Mouse (Mus musculus) cerebellum, adult 2 months (tissue): ENCODE measurements around the gene Mad1l1. TPM values are rescaled to one million over a fixed set of nuclear protein-coding genes. Genes with fewer than 3 reads are reported as not detected.

Experiments used
- DNase-seq, 2 experiments: peaks; one replicate each; pipeline ENCODE4 v3.0.0; 2021
- H3K27ac ChIP-seq: fragments of 200-500 bp; 2 replicates; pipeline ENCODE4 v1.5.1; 2012; ENCODE audit warnings: low read length, control low read depth, inconsistent platforms; ENCODE audit not compliant: insufficient read depth
- H3K27me3 ChIP-seq: fragments of 200-500 bp; 2 replicates; pipeline ENCODE4 v1.6.1; 2012; ENCODE audit warnings: inconsistent platforms, mild to moderate bottlenecking, low read length, moderate library complexity; ENCODE audit not compliant: control insufficient read depth, insufficient read depth
- H3K4me1 ChIP-seq: fragments of 200-500 bp; 2 replicates; pipeline ENCODE4 v1.6.1; 2011; ENCODE audit warnings: low read length; ENCODE audit not compliant: control insufficient read depth, insufficient read depth
- H3K4me3 ChIP-seq: fragments of 200-500 bp; replicated peaks from 2 replicates; pipeline ENCODE3; 2011; ENCODE audit warnings: mild to moderate bottlenecking, low read depth, low read length, control low read depth; ENCODE audit not compliant: insufficient read depth
- CTCF ChIP-seq: fragments of 200-500 bp; IDR thresholded peaks from 2 replicates; pipeline ENCODE4 v1.5.1; 2011; ENCODE audit warnings: low read depth, mild to moderate bottlenecking, control low read depth, low read length, moderate library complexity, borderline replicate concordance; ENCODE audit not compliant: insufficient read depth
- POLR2A ChIP-seq: fragments of 200-500 bp; IDR thresholded peaks from 2 replicates; pipeline ENCODE4 v1.6.1; 2011; ENCODE audit warnings: low read length, control low read depth, borderline replicate concordance; ENCODE audit not compliant: insufficient read depth
- WGBS: fragments of 180-500 bp; shearing (Covaris S2); methylation state at CpG from one replicate; pipeline ENCODE4 v1.1.7; 2018; 5-methylcytosine and 5-hydroxymethylcytosine counted together
- polyA plus RNA-seq: library from polyadenylated mRNA; depleted of rRNA; stranded (reverse); fragments of >200 nt; gene quantifications from 2 replicates; pipeline ENCODE4 v1.2.3, GENCODE M21; 2012

Mad1l1 gene
- polyA plus RNA-seq, 1 experiment, result 25.3 TPM

DNA sequence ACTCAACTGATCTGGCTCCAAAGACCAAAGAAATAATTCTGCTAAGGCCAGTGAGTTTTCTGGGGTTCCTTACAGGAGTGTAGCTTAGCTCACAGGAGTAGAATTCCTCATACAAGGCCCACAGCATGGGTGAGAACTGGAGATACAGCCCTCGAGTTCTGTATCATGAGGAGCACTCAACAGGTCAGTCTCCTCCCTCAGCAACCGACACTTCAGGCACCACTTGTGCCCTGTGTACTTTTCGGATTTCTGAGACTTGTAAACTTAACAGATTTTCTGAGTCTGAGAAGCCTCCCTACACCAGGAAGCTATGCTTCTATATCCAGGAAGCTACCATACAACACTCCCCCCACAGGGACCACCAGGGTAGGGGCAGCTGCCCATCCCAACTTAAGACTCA is 18.5 kb upstream of the Mad1l1 start:
- Histone ChIP-seq H3K4me1 (no peaks in the 10 kb centered on the region), H3K4me3 (no peak overlapping the region), H3K27me3 (no peaks in the 10 kb centered on the region), H3K27ac (no peak overlapping the region)
- WGBS, result 93% methylated on average over 3 of the region's 3 CpGs
- DNase-seq, result no peak
- TF ChIP-seq POLR2A (no peak), CTCF (no peak)

DNA sequence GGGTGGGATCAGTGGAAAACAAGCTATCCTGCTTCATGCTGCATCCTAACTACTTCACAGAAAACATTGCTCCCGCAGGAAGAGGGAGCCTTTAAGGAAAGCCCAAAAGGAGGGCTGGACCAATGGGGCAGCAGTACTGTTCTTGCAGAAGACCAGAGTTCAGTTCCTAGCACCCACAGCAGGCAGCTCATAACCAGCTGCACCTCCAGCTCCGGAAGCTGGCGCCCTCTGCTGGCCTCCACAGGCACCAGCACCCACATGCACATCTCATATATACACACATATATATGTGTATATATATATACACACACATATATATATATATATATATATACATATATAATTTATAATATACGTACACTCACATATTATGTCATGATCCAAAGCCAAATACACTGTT is 17.4 kb upstream of the Mad1l1 start:
- no peak for TF ChIP-seq POLR2A
- TF ChIP-seq CTCF, result no peak
- Histone ChIP-seq H3K27me3 (no peaks in the 10 kb centered on the region), H3K27ac (no peak overlapping the region), H3K4me3 (no peak overlapping the region), H3K4me1 (no peaks in the 10 kb centered on the region)
- WGBS, result 93% methylated on average over 4 of the region's 4 CpGs
- DNase-seq, result no peak

DNA sequence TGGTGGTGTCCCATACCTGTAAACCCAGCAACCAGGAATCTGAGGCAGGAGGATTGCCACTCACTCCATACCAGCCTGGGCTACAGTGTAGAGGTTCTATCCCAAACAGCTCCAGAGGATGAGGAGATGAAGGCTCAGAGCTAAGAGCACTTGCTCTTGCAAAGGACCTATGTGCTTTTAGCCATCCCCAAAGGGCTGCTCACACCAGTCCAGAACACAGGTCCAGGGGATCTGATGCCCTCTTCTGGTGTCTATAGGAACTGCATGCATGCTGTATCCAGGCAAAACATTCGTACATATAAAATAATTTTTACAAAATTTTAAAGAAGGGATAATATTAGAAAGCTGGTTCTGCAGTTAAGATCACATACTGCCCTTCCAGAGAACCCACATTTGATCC is 15.3 kb upstream of the Mad1l1 start:
- peak; percentile 71; the same call in 1 of the 2 replicates for TF ChIP-seq CTCF
- TF ChIP-seq POLR2A, result no peak
- H3K4me1 ChIP-seq, result no peaks in the 10 kb centered on the region
- no peak overlapping the region for H3K27ac ChIP-seq
- no peaks in the 10 kb centered on the region for H3K27me3 ChIP-seq
- 66% methylated on average over 1 of the region's 1 CpGs for WGBS
- DNase-seq, result peak in 1 of 2 experiments; percentile 27
- no peak overlapping the region for H3K4me3 ChIP-seq

DNA sequence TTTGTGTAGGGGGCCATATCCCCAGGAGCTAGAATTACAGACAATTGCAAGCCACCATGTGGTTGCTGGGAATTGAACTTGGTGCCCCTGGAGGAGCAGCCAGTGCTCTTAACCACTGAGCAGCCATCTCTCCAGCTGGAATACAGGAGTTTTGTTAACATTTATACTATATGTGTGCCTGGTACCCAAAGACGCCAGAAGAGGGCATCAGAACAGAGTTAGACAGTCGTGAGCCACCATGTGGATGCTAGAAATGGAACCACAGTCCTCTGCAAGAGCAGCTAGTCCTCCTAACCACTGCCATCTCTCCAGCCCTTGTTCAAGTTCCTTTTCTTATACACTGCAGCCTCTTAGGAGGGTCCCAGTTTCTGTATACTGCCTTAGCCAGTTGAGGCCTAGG is 12.3 kb upstream of the Mad1l1 start:
- H3K4me3 ChIP-seq, result no peak overlapping the region
- TF ChIP-seq POLR2A (no peak), CTCF (no peak)
- peaks cover 5% of the 10 kb centered on the region; the same call in 1 of the 2 replicates for H3K4me1 ChIP-seq
- no peaks in the 10 kb centered on the region for H3K27me3 ChIP-seq
- no peak for DNase-seq
- no peak overlapping the region for H3K27ac ChIP-seq
- 27% methylated on average over 2 of the region's 2 CpGs for WGBS

DNA sequence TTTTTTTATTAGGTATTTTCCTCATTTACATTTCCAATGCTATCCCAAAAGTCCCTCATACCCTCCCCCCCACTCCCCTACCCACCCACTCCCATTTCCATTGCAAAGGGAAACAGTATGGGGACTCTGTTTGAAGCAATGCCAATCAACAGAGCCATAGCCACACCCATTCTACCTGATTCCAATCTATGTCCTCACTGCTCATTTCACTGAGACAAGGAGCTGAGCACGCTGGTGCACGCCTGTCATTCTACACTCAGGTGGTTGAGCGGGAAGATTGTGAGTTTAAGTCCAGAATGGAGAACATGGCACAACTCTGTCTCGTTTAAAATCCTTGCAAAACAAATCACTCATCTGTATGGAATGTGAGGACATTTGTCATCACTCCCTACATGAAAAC is 11.2 kb upstream of the Mad1l1 start:
- no peaks in the 10 kb centered on the region for H3K27me3 ChIP-seq
- peaks cover 5% of the 10 kb centered on the region; the same call in 1 of the 2 replicates for H3K4me1 ChIP-seq
- H3K4me3 ChIP-seq, result no peak overlapping the region
- TF ChIP-seq CTCF (no peak), POLR2A (no peak)
- DNase-seq, result no peak
- 76% methylated on average over 4 of the region's 4 CpGs for WGBS
- H3K27ac ChIP-seq, result no peak overlapping the region

DNA sequence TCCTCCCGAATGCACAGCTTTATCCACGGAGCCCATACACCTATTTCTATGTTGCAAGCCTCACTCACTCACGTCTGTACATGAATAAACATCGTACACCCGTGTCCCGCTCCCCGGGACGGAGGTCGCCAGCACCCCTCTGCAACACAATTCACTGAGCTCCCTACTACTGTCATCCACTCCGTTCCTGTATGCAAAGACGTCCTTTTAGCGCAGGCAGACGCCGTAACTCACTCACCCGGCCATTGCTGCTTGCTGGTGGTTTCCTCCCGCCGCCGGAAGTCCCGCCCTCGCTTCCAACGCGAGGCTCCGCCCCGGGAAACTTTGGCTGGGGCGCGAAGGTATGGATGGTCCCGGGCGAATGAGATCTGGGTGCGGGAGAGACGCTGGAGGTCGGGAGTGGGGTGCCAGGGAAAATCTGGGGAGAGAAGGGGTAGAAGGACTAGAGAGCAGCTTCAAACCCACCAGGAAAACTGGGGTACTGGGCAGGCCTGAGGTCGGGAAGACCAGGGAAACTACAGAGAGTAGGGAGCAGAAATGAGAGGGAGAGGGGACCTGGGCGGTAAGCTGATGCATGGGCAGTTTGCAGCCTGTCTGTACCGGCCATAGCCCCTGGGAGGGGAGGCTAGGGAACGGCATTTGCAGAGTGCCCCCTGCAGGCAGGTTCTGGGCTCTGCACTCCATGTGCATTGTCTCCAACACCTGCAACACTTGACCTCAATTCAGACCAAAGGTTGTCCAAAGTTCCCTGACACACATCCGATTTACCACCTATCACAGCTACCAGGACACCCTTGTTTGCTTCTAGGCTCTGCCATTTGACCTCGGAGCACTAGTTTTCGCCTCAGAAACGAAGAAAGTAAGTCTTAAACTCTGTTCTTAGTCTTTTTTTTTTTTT is 10.5 kb upstream of the Mad1l1 start, which contains the start of gene Mrm2:
TSS of gene Mrm2 (minus strand) at position 284 of the 898 bp plus-strand sequence.
- TF ChIP-seq POLR2A (peak; percentile 95), CTCF (peak; percentile 85)
- no peaks in the 10 kb centered on the region for H3K27me3 ChIP-seq
- peaks cover 5% of the 10 kb centered on the region; the same call in 1 of the 2 replicates for H3K4me1 ChIP-seq
- peak within 1 kb of the TSS; percentile 99 for H3K4me3 ChIP-seq
- H3K27ac ChIP-seq, result peak within 1 kb of the TSS; percentile 75
- WGBS, result 3% methylated on average over 39 of the region's 39 CpGs
- DNase-seq, result peak; percentile 78 to 85

DNA sequence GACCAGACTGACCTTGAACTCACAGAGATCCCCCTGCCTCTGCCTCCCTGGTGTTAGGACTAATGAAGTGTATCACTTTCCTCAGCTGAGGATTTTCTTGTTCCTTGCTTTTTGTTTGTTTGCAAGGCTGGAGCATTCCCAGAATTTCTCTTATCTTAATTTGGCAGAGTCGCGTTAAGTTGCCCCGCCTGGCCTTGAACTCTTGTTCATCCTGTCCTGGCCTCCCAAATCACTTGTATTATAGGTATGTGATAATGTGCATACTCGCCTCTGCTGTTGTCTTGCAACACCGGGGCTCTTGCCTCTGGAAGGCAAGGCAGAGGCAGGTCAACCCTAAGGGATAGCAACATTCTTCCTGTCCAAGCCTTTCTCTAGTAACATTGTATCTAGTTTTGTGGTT is 2.7 kb upstream of the Mad1l1 start:
- no peak for TF ChIP-seq CTCF
- TF ChIP-seq POLR2A, result no peak
- Histone ChIP-seq H3K4me3 (no peak overlapping the region), H3K4me1 (no peaks in the 10 kb centered on the region), H3K27ac (no peak overlapping the region), H3K27me3 (no peaks in the 10 kb centered on the region)
- DNase-seq, result no peak
- WGBS, result 95% methylated on average over 5 of the region's 5 CpGs
